Mouse (Mus musculus) B cell, adult 2 months (primary cell): Measurements from ENCODE around the gene Tnfrsf13b.

ENCODE experiments used
- DNase-seq, 2 experiments: peaks; one replicate each; pipeline ENCODE4 v3.0.0; 2022

The Tnfrsf13b gene

DNA sequence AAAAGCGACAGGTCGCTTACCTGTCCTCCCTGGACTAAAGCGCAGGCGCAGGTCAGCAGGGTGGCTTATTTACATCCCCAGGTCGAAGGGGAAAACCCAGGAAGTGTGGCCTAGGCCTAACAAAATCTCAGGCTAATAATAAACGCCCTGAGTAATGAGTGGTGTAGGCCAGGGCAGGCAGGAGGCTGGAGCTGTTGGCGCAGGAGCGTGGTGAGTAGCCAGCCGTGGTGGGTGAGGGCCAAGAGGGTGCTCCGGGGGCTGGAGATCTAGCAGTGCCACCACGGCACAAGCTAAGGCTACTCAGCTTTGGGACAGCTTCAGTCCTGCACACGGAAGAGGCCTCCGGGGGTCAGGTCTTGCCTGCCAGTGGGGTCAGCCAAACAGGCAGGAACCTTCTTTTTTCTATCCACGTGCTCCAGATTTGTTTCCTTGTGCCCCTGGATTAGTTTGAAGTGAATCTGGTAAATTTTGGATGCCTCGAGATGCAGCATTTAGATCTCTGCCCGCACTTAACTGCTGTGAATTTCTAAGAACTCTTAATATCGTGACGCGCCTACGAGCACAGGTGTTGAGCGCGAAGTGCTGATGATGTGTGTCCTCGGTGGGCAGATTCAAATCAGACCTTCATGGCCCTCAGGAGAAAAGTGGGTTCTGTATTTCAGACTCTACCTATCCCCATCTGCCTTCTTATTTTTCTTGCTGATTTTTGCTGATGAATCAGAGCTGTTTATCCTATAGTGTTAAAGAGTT is at the start of gene Tnfrsf13b:
TSS of gene Tnfrsf13b (plus strand) at position 150 of the 750 bp plus-strand sequence.
- peak; percentile 61 to 67 for DNase-seq

DNA sequence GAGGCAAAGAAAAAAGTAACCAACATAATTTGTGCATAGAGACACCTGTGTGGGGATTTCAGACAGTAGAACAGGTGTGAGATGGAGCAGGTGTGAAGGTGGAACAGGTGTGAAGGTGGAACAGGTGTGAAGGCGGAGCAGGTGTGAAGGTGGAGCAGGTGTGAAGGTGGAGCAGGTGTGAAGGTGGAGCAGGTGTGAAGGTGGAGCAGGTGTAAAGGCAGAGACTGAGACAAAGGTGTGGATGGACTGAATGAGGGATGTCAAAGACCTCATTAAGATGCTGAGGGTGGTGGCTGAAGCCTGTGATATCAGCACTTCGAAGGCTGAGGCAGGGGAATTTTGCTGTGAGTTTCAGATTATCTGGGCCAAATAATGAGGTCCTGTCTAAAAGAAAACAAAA is 44.9 kb upstream of the Tnfrsf13b start:
- DNase-seq, result no peak

DNA sequence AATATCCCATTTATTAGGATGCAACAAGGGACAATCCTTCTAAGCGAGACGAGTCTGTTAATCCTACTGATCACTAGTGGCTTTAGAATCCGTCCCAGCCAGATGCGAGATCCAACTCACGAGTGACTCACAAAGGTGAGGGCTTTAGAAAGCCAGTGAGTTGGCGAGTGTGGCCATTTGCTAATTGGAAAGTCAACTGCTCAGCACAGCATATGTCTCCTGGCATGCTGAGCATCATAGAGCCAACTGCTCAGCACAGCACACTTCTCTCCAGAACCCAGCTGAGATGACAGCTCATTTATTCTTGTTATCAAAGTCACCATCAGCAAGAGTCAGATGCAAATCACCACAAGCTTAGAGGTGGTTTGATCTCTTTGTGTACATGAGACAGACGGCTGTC is 36.4 kb upstream of the Tnfrsf13b start:
- DNase-seq, result no peak

DNA sequence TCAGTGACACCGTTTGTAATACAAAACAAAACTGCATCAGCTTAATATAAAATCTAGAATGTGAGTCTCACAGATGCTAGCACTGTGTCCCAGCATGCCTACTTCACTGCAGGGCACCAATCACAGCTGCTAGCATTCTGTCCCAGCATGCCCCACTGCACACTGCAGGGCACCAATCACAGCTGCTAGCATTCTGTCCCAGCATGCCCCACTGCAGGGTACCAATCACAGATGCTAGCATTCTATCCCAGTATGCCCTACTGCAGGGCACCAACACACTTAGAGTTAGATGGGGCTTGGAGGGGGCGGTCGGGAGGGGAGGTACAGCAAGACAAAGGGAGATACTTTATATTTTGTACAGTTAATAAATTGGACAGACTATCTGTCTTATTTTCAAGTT is 35.4 kb upstream of the Tnfrsf13b start:
- DNase-seq, result no peak

GRCm38 (mm10) chr11:61091642-61092262 is 34.8 kb upstream of the Tnfrsf13b start:
- DNase-seq, result peak; percentile 62 to 65

DNA sequence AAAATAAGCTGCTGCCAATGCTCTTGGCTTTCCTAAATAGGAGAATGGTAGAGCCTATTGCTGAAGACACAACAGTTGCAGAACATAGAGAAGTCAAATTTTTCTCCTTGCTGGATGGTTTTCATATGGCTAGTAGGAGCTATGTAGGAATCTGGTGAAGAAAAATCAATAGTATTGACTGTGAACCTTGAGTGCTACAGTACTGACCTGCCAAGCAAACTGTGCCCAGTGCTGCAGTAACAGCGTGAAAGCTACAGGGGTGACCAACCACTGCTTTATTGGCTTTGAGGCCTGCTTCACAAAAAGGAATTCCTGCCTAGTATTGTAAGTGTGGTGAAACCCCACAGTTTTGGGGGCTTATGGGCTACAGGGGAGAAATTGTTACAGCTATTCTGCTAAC is 28.5 kb upstream of the Tnfrsf13b start:
- no peak for DNase-seq

- no peak for DNase-seq
Observed at GRCm38 (mm10) chr11:61102397-61103339, 23.9 kb upstream of the Tnfrsf13b start.

DNA sequence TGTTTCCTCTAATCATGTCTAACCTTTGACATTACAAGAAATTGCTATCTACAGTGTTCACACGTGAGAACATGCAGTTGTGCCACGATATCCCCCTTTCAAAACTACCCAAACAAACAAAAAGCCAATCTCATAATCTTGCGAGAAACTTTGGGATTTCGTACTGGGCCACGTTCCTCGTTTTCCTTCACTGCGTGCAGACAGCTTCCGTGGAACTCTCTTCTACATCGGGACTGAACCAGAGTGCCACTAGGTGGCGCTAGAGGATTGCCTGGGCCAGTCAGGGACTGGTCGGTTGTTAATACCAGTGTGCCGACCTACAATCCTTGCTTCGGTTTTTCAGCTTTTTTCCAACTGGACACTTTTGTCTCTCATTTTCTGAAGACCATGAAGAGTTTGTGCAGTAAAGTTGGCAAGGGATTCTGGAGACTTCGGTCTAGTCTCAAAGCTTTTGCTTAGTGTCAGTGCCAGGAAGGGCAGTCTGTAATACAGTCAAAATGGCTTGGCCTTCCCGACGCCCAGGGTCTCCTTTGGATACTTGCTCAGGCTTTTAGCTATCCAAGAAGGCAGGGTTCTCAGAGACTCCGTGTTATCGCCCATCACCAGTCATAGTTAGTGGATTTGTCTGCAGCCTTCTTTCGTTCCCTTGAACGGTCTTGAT is 22.2 kb upstream of the Tnfrsf13b start:
- peak; percentile 87 to 88 for DNase-seq

GRCm38 (mm10) chr11:61108911-61109361 is 17.6 kb upstream of the Tnfrsf13b start:
- DNase-seq, result peak; percentile 73 to 76

- DNase-seq, result peak; percentile 52 to 56
Observed at GRCm38 (mm10) chr11:61109707-61110106, 16.8 kb upstream of the Tnfrsf13b start.

GRCm38 (mm10) chr11:61110113-61110512 is 16.4 kb upstream of the Tnfrsf13b start:
- no peak for DNase-seq

- no peak for DNase-seq
Observed at GRCm38 (mm10) chr11:61110928-61111327, 15.6 kb upstream of the Tnfrsf13b start.

- no peak for DNase-seq
Observed at GRCm38 (mm10) chr11:61111472-61111871, 15.1 kb upstream of the Tnfrsf13b start.

- DNase-seq, result peak; percentile 61 to 65
Observed at GRCm38 (mm10) chr11:61112323-61112995, 14.1 kb upstream of the Tnfrsf13b start.

DNA sequence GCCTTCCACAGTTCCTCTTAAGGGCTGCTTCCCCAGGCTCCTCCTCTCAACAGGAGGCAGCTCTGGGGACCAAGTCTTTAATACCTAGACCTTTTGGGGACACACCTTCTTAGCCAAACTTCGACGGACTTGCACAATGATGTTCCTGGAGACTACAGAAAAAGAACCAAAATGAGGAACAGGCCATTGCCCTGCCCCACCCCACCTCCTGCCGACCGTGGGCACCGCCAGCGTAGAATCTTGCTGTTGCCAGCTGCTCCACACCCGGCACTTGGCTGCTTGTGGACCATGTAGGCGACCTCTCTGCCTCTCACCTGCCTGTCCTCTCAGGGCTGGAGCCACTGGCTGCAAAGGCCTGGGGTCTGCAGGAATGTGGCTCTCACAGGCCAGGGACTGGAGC is 10.3 kb upstream of the Tnfrsf13b start:
- peak; percentile 62 to 68 for DNase-seq

DNA sequence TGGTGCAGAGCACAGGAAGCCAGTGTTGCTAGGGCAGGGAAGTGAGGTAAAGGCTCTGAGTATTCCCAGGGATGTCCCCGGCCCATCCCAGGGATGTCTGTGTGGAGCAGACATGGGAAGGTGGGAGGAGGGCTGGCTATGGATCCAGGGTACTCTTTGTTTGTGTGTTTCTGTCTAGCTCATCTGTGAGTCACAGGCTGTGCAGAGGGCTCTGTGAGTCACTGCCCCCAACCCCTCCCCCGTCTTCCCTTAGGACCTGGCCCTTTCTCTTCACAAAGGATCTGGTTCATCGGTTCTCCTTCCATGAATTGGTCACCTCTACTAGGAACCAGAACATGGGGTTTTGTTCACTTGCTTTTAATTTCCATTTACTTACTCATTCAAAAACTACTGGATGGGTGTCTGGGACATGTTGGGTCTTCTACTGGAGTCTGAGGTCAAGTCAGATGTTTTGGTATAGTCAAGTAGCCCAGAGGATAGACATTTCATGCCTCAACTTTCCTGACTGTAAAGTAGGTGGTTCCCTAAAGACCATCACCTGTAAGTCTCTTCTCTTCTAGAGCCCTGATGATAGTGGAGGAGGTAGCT is 6.5 kb upstream of the Tnfrsf13b start:
- no peak for DNase-seq

- no peak for DNase-seq
Observed at GRCm38 (mm10) chr11:61122283-61122768, 4.2 kb upstream of the Tnfrsf13b start.

GRCm38 (mm10) chr11:61122769-61123288 is 3.7 kb upstream of the Tnfrsf13b start:
- DNase-seq, result peak; percentile 63 to 69

DNA sequence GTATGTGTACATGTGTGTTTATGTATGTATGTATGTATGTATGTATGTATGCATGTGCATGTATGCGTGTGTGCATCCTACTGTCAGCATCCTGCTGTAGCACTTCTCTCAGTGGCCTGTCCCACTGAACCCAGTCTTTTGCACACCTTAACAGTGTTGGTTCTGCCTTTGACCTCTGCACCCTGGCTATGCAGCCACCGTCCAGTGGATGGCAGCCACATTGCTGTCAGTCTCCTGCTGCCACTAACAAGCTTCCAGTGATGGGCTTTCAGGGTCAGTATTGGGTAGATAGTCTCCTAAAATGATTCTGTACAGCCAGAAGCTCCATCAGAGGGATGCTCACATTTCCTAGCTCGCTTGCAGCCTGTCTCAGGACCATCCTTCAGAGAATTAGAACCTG is 2.7 kb upstream of the Tnfrsf13b start:
- no peak for DNase-seq

DNA sequence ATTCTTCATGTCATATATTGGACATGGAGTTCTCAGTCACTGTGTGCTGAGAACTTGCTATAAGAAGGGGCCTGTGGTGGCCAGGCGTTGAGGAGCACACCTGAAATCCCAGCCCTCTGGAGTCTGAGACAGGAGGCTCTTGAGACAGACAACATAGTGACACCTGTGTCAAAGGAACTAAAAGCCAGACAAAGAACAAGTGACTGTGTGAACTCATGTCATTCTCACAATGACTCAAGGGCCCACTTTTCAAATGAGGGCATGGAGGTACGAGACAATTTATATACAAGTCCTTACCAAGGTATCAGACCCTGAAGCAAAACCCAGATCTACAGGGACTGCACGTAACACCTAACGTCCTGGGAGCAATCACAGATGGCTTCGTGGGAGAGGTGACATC is 585 bp upstream of the Tnfrsf13b start:
- DNase-seq, result no peak

DNA sequence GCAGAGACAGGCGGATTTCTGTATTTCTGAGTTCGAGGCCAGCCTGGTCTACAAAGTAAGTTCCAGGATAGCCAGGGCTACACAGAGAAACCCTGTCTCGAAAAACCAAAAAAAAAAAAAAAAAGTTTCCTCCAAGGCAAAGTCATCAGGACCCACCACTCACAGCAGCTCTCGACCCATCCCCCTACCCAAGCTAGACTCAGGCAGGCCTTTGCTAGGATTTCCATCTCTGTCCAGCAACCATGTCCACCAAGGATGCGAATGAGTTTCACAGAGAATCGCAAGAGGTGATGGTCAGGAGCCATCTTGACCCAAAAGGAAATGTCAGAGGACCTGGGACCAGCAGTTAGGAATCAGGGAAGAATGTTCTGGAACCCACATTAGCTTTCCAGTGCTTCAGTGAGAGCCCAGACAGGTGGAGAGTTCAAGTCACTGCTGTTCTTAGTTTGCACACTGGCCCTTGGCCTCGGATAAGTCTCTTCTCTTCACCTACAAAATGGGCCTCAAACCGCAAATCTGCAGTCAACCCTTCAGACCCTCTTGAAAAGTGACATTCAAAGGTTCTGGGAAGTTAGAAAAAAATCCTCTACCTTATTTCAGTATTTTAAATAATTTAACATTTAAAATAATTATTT is 983 bp downstream of the Tnfrsf13b start:
- no peak for DNase-seq
